Mouse (Mus musculus) adrenal gland, adult 18-20 months (tissue): ENCODE measurements around the gene Efs. TPM values are rescaled to one million over a fixed set of nuclear protein-coding genes. Genes with fewer than 3 reads are reported as not detected.

ENCODE experiments used
- DNase-seq, 2 experiments: peaks; one replicate each; pipeline ENCODE4 v3.0.0; 2021 to 2022; ENCODE audit warnings: low spot score in 2 of 2
- microRNA-seq, 2 experiments: library from miRNA; unstranded; fragments of <30 nt; microRNA quantifications; one replicate each; pipeline ENCODE4 v1.2.0; 2021; ENCODE audit warnings: borderline number of aligned reads in 2 of 2
- total RNA-seq, 2 experiments: library from RNA; stranded (reverse); gene quantifications; 1 replicate in 1 of 2; 2 replicates in 1 of 2; pipeline ENCODE4 v1.2.3; 2021

Efs gene
- total RNA-seq, 2 experiments from 2014 or later: 2.4 to 4.9 TPM

- DNase-seq: peak; percentile 88
These were observed 49.3 kb downstream of the Efs start for GRCm38 (mm10) chr14:54876539-54877047.

DNA sequence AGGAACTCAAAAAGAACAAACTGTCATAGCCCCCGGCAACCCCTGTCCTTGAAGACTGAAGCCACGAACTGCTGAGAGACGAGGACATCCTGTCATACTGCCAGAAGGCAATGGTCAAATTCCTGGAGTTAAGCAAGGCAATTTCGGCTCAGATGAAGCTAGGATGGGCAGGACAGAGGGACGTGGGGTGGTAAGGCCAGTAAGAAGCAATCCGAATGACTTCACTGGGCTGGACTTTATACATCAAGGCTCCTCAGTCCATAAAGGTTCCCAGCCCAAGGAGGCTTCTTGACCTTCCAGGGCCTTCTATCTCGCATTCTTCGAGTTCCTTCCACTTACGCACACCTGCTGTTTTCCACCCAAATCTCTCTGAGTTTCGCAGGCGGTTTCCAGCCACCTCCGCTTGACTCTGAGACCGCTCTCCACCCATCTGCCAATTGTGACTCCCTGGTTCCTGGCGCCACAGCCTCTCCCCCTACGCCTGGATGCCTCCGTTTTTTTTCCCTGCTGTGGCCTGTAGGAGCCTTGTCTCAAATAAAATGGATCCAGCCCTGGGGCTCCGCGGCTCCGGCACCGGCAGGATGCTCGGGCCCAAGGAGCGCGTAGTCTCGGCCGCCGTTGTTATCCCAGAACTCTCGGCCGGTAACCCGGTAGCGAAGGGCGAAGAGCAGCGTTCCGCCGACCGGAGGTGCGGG, 49.9 kb downstream of the Efs start:
- DNase-seq: peak in 1 of 2 experiments; percentile 29

GRCm38 (mm10) chr14:54874165-54874564, 51.8 kb downstream of the Efs start:
- DNase-seq: no peak

DNA sequence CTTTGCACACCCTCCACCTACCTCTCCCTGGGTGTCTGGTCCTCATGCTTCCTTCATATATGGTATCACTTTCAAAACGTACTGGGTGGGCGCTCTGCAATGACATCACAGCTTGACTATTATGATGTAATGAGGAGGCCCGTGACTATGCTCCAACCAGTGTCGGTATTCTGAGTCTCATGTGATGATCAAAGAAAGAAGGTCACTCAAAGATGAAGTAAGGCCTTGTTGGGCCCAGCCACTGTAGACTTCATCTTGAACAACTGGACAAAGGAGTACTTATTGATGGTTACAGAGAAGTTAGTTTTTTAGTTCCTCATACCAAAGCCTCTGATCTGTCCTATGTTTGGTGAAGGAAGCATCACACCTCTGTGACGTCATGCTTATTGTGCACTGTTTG, 55.1 kb downstream of the Efs start, which contains the start of gene Homez:
Gene Homez (minus strand): TSS at position 101 of the 400 bp plus-strand sequence.
- DNase-seq: no peak

GRCm38 (mm10) chr14:54868026-54868425, 57.9 kb downstream of the Efs start:
- DNase-seq: no peak

GRCm38 (mm10) chr14:54866936-54867335, 59.0 kb downstream of the Efs start:
- DNase-seq: no peak

Small RNA genes within 50 kb of the gene (microRNA-seq; reads per million reads assigned to microRNA genes)
- gene Mir208a (0 to 109 reads per million in 2 experiments), gene Mir208b (0 to 74.2 reads per million in 2 experiments)

Other genes starting within 250 kb of the Efs start
- 10 to 100 TPM; 43.5 to 43.7 TPM for gene 1700123O20Rik, start 239.9 kb downstream of the Efs start, total RNA-seq
- 100 to 1,000 TPM; 162 to 171 TPM for gene Acin1, start 239.2 kb downstream of the Efs start, total RNA-seq
- not detected for gene Gm29776, start 227.3 kb downstream of the Efs start, total RNA-seq
- gene Cebpe, start 214.0 kb downstream of the Efs start, total RNA-seq: under 1 TPM in 1 of 2 experiments, not detected in 1; 0.23 TPM
- 10 to 100 TPM; 24.6 to 55.6 TPM for gene Slc7a8, start 144.2 kb downstream of the Efs start, total RNA-seq
- under 1 TPM in 1 of 2 experiments, not detected in 1; 0.51 TPM for gene Rnf212b, start 112.0 kb downstream of the Efs start, total RNA-seq
- 10 to 100 TPM; 12.8 to 15.6 TPM for gene Homez, start 55.2 kb downstream of the Efs start, total RNA-seq
- gene Ppp1r3e, start 48.6 kb downstream of the Efs start, total RNA-seq: 10 to 100 TPM; 14.2 to 17.2 TPM
- 10 to 100 TPM; 53.1 to 59.3 TPM for gene Bcl2l2, start 42.7 kb downstream of the Efs start, total RNA-seq
- 1 to 10 TPM; 1.2 to 3.9 TPM for gene Gm20521, start 42.7 kb downstream of the Efs start, total RNA-seq
- 100 to 1,000 TPM; 137 to 177 TPM for gene Pabpn1, start 33.6 kb downstream of the Efs start, total RNA-seq
- 10 to 100 TPM; 36.7 to 43.9 TPM for gene Slc22a17, start 13.0 kb downstream of the Efs start, total RNA-seq
- not detected for gene Il25, start 6.6 kb upstream of the Efs start, total RNA-seq
- under 1 TPM in 1 of 2 experiments, not detected in 1; 0.96 TPM for gene Cmtm5, start 10.1 kb upstream of the Efs start, total RNA-seq
- gene Myh6, start 40.8 kb upstream of the Efs start, total RNA-seq: under 1 TPM in 1 of 2 experiments, not detected in 1; 0.42 TPM
- gene Gm17428, start 50.8 kb upstream of the Efs start, total RNA-seq: not detected
- under 1 TPM in 1 of 2 experiments, not detected in 1; 0.42 TPM for gene Myh7, start 68.5 kb upstream of the Efs start, total RNA-seq
- gene Ngdn, start 89.3 kb upstream of the Efs start, total RNA-seq: 10 to 100 TPM; 38.2 to 43.2 TPM
- gene Zfhx2, start 166.2 kb upstream of the Efs start, total RNA-seq: 1 to 10 TPM; 6.1 to 7.4 TPM
- gene Thtpa, start 168.7 kb upstream of the Efs start, total RNA-seq: 10 to 100 TPM; 10.9 to 12.0 TPM
- gene Ap1g2, start 180.5 kb upstream of the Efs start, total RNA-seq: 10 to 100 TPM; 25.8 to 29.4 TPM
- 1 to 10 TPM; 3.0 TPM for gene Jph4, start 190.8 kb upstream of the Efs start, total RNA-seq